Mouse (Mus musculus) forebrain, postnatal 0 days (tissue): ENCODE data around the gene Kif23. TPM values are rescaled to one million over a fixed set of nuclear protein-coding genes. Genes with fewer than 3 reads are reported as not detected.

Experiments
- ATAC-seq: fragments of 200-750 bp; cut with Nextera tagmentation; 2 replicates; pipeline ENCODE4 v1.8.0; 2017; ENCODE audit warnings: mild to moderate bottlenecking, moderate library complexity
- DNase-seq: peaks from one replicate; pipeline ENCODE4 v3.0.0-alpha.2; 2015
- H3K27ac ChIP-seq: fragments of 300-500 bp; sonication (generic); 2 replicates; pipeline ENCODE4 v1.5.1; 2014; ENCODE audit warnings: low read depth, mild to moderate bottlenecking, antibody characterized with exemption, low read length, moderate library complexity, mixed read lengths
- H3K27me3 ChIP-seq: fragments of 300-500 bp; sonication (generic); 2 replicates; pipeline ENCODE4 v1.6.1; 2014; ENCODE audit warnings: mild to moderate bottlenecking, low read length, mixed read lengths; ENCODE audit not compliant: insufficient read depth
- H3K36me3 ChIP-seq: fragments of 300-500 bp; sonication (generic); 2 replicates; pipeline ENCODE4 v1.6.1; 2014; ENCODE audit warnings: mild to moderate bottlenecking, moderate library complexity; ENCODE audit not compliant: insufficient read depth
- H3K4me1 ChIP-seq: fragments of 300-500 bp; sonication (generic); 2 replicates; pipeline ENCODE4 v1.6.1; 2014; ENCODE audit warnings: antibody characterized with exemption; ENCODE audit not compliant: insufficient read depth
- H3K4me2 ChIP-seq: fragments of 300-500 bp; sonication (generic); 2 replicates; pipeline ENCODE4 v1.6.1; 2014; ENCODE audit warnings: low read depth, mild to moderate bottlenecking, moderate library complexity
- H3K4me3 ChIP-seq: fragments of 300-500 bp; sonication (generic); 2 replicates; pipeline ENCODE4 v1.5.1; 2014; ENCODE audit warnings: low read depth, low read length, mixed read lengths
- H3K9ac ChIP-seq: fragments of 300-500 bp; sonication (generic); 2 replicates; pipeline ENCODE4 v1.6.1; 2014; ENCODE audit warnings: mild to moderate bottlenecking
- H3K9me3 ChIP-seq: fragments of 300-500 bp; sonication (generic); 2 replicates; pipeline ENCODE4 v1.6.1; 2016; ENCODE audit warnings: low read length
- CTCF ChIP-seq: sonication (generic); IDR thresholded peaks from 2 replicates; pipeline ENCODE4 v1.5.1; 2016; ENCODE audit warnings: antibody characterized with exemption, control low read depth, low read depth
- WGBS: fragments of 180-500 bp; shearing (Covaris S2); extraction: QIAGEN DNeasy Blood & Tissue Kit; methylation state at CpG from one replicate; pipeline ENCODE4 v1.1.7; 2014; 5-methylcytosine and 5-hydroxymethylcytosine counted together
- polyA plus RNA-seq: library from polyadenylated mRNA; unstranded; fragments of >200 nt; fragmentation: Nextera tagmentation; extraction: Ambion mirVana; gene quantifications from 2 replicates; pipeline ENCODE4 v1.2.1, GENCODE M21; 2015
- total RNA-seq: library from RNA; depleted of rRNA; stranded (reverse); fragments of >200 nt; gene quantifications from 2 replicates; pipeline ENCODE4 v1.2.3, GENCODE M21; 2014

Gene Kif23
- total and polyA plus RNA-seq, 2 experiments from 2014 or later, result 6.7 to 8.2 TPM

GRCm38 (mm10) chr9:61920331-61920730 is 26.2 kb downstream of the Kif23 start:
- 92% methylated on average over 6 of the region's 6 CpGs for WGBS
- no peak overlapping the region for H3K4me3 ChIP-seq
- no peaks in the 10 kb centered on the region for H3K9me3 ChIP-seq
- DNase-seq, result no peak
- no peak for TF ChIP-seq CTCF
- H3K27ac ChIP-seq, result no peak overlapping the region
- H3K9ac ChIP-seq, result no peak overlapping the region
- no peak overlapping the region for H3K4me2 ChIP-seq
- no peaks in the 10 kb centered on the region for H3K36me3 ChIP-seq
- no peak for ATAC-seq
- H3K4me1 ChIP-seq, result no peaks in the 10 kb centered on the region
- no peaks in the 10 kb centered on the region for H3K27me3 ChIP-seq

- 96% methylated on average over 5 of the region's 5 CpGs for whole genome bisulfite sequencing
- no peak overlapping the region for H3K4me2 ChIP-seq
- DNase-seq (no peak), ATAC-seq (no peak)
- TF ChIP-seq CTCF, result no peak
- H3K36me3 ChIP-seq, result no peaks in the 10 kb centered on the region
- no peak overlapping the region for H3K4me3 ChIP-seq
- no peak overlapping the region for H3K9ac ChIP-seq
- no peaks in the 10 kb centered on the region for H3K27me3 ChIP-seq
- H3K9me3 ChIP-seq, result no peaks in the 10 kb centered on the region
- H3K27ac ChIP-seq, result no peak overlapping the region
- H3K4me1 ChIP-seq, result no peaks in the 10 kb centered on the region; the same call in 1 of the 2 replicates
These were observed 27.1 kb downstream of the Kif23 start for GRCm38 (mm10) chr9:61919464-61919863.

GRCm38 (mm10) chr9:61917436-61917835 is 29.1 kb downstream of the Kif23 start:
- H3K27me3 ChIP-seq, result no peaks in the 10 kb centered on the region
- H3K9me3 ChIP-seq, result no peaks in the 10 kb centered on the region
- H3K4me3 ChIP-seq, result no peak overlapping the region
- DNase-seq, result no peak
- H3K27ac ChIP-seq, result no peak overlapping the region
- H3K4me2 ChIP-seq, result no peak overlapping the region
- 96% methylated on average over 6 of the region's 6 CpGs for WGBS
- H3K4me1 ChIP-seq, result peaks cover 6% of the 10 kb centered on the region
- peaks cover 5% of the 10 kb centered on the region for H3K36me3 ChIP-seq
- ATAC-seq, result no peak
- TF ChIP-seq CTCF, result no peak
- H3K9ac ChIP-seq, result no peak overlapping the region

- ATAC-seq (no peak), DNase-seq (no peak)
- Histone ChIP-seq H3K4me3 (no peak overlapping the region), H3K27me3 (no peaks in the 10 kb centered on the region), H3K4me2 (no peak overlapping the region), H3K36me3 (peaks cover 10% of the 10 kb centered on the region), H3K9me3 (no peaks in the 10 kb centered on the region), H3K9ac (no peak overlapping the region), H3K27ac (no peak overlapping the region), H3K4me1 (peaks cover 6% of the 10 kb centered on the region)
- no peak for TF ChIP-seq CTCF
- WGBS, result 92% methylated on average over 3 of the region's 3 CpGs
These were observed 29.6 kb downstream of the Kif23 start for GRCm38 (mm10) chr9:61916986-61917385.

- peaks cover 6% of the 10 kb centered on the region for H3K4me1 ChIP-seq
- no peak for ATAC-seq
- H3K4me2 ChIP-seq, result peak overlapping the region; percentile 71
- H3K36me3 ChIP-seq, result peaks cover 24% of the 10 kb centered on the region
- H3K27me3 ChIP-seq, result no peaks in the 10 kb centered on the region
- WGBS, result 46% methylated on average over 4 of the region's 4 CpGs
- H3K9ac ChIP-seq, result peak overlapping the region; percentile 75; the same call in 1 of the 2 replicates
- peak overlapping the region; percentile 78 for H3K4me3 ChIP-seq
- no peak for TF ChIP-seq CTCF
- 0 out of 2 replicates have a peak overlapping the region, but pooled peaks have one; percentile 93 for H3K27ac ChIP-seq
- no peaks in the 10 kb centered on the region for H3K9me3 ChIP-seq
- no peak for DNase-seq
These were observed 31.1 kb downstream of the Kif23 start for GRCm38 (mm10) chr9:61915393-61916005.

- ATAC-seq (no peak), DNase-seq (no peak)
- peak overlapping the region; percentile 71 for H3K4me2 ChIP-seq
- no peaks in the 10 kb centered on the region for H3K9me3 ChIP-seq
- WGBS, result 3% methylated on average over 13 of the region's 13 CpGs
- H3K4me3 ChIP-seq, result peak overlapping the region; percentile 78
- H3K9ac ChIP-seq, result peak overlapping the region; percentile 75
- H3K27me3 ChIP-seq, result no peaks in the 10 kb centered on the region
- peaks cover 24% of the 10 kb centered on the region for H3K36me3 ChIP-seq
- peak overlapping the region; percentile 93 for H3K27ac ChIP-seq
- H3K4me1 ChIP-seq, result peaks cover 6% of the 10 kb centered on the region
- TF ChIP-seq CTCF, result no peak
These were observed 31.7 kb downstream of the Kif23 start for GRCm38 (mm10) chr9:61914917-61915300.

GRCm38 (mm10) chr9:61914203-61914916 is 32.2 kb downstream of the Kif23 start, which contains the start of gene Rplp1:
TSS of gene Rplp1 (minus strand) at chr9:61914542.
- H3K27me3 ChIP-seq, result no peaks in the 10 kb centered on the region
- H3K9me3 ChIP-seq, result no peaks in the 10 kb centered on the region
- DNase-seq (peak; percentile 98), ATAC-seq (peak; percentile 98)
- H3K27ac ChIP-seq, result peak within 1 kb of the TSS; percentile 93
- TF ChIP-seq CTCF, result no peak
- 2% methylated on average over 63 of the region's 70 CpGs for WGBS
- H3K4me2 ChIP-seq, result peak within 1 kb of the TSS; percentile 71
- H3K36me3 ChIP-seq, result peaks cover 24% of the 10 kb centered on the region
- H3K4me1 ChIP-seq, result peaks cover 6% of the 10 kb centered on the region
- peak within 1 kb of the TSS; percentile 78 for H3K4me3 ChIP-seq
- peak within 1 kb of the TSS; percentile 75 for H3K9ac ChIP-seq
